Mouse (Mus musculus): ENCODE measurements at regions not wholly inside any gene's neighbourhood (a gene's known extent, or its start where the extent isn't known, plus 50 kb on each side); places are given as distances from the start of the nearest gene placed in this dataset.

GRCm38 (mm10) chr15:94067721-94068120 is 397.5 kb downstream of the Adamts20 start:
- intact Hi-C loops (cut with DNase I) = no loop called here

GRCm38 (mm10) chr15:94049638-94050273 is 415.5 kb downstream of the Adamts20 start:
- intact Hi-C loops (cut with DNase I) = no loop called here

GRCm38 (mm10) chr15:94046186-94046585 is 419.0 kb downstream of the Adamts20 start:
- intact Hi-C loops (cut with DNase I) = no loop called here

GRCm38 (mm10) chr15:94045131-94045756 is 420.0 kb downstream of the Adamts20 start:
- intact Hi-C loops (cut with DNase I) = no loop called here

GRCm38 (mm10) chr15:94032957-94033356 is 432.3 kb downstream of the Adamts20 start:
- intact Hi-C loops (cut with DNase I) = no loop called here

GRCm38 (mm10) chr15:94025996-94026696 is 430.5 kb upstream of the Prickle1 start:
- intact Hi-C loops (cut with DNase I) = no loop called here

GRCm38 (mm10) chr15:94025239-94025971 is 429.7 kb upstream of the Prickle1 start:
- intact Hi-C loops (cut with DNase I) = no loop called here

GRCm38 (mm10) chr15:94024806-94025205 is 429.1 kb upstream of the Prickle1 start:
- intact Hi-C loops (cut with DNase I) = no loop called here

- intact Hi-C loops (cut with DNase I) = no loop called here
Measured at GRCm38 (mm10) chr15:94024126-94024730, 428.5 kb upstream of the Prickle1 start.

GRCm38 (mm10) chr15:94023501-94023900 is 427.8 kb upstream of the Prickle1 start:
- intact Hi-C loops (cut with DNase I) = no loop called here

- intact Hi-C loops (cut with DNase I) = no loop called here
Measured at GRCm38 (mm10) chr15:94017814-94018213, 422.1 kb upstream of the Prickle1 start.

- intact Hi-C loops (cut with DNase I) = no loop called here
Measured at GRCm38 (mm10) chr15:94011499-94011898, 415.8 kb upstream of the Prickle1 start.

- intact Hi-C loops (cut with DNase I) = no loop called here
Measured at GRCm38 (mm10) chr15:94006082-94006481, 410.4 kb upstream of the Prickle1 start.

- intact Hi-C loops (cut with DNase I) = no loop called here
Measured at GRCm38 (mm10) chr15:94004911-94005310, 409.2 kb upstream of the Prickle1 start.

GRCm38 (mm10) chr15:94003145-94003544 is 407.5 kb upstream of the Prickle1 start:
- intact Hi-C loops (cut with DNase I) = no loop called here

- intact Hi-C loops (cut with DNase I) = no loop called here
Measured at GRCm38 (mm10) chr15:93994542-93994941, 398.9 kb upstream of the Prickle1 start.

GRCm38 (mm10) chr15:93990139-93990538 is 394.4 kb upstream of the Prickle1 start:
- intact Hi-C loops (cut with DNase I) = no loop called here

- intact Hi-C loops (cut with DNase I) = no loop called here
Measured at GRCm38 (mm10) chr15:93988367-93988766, 392.7 kb upstream of the Prickle1 start.

- intact Hi-C loops (cut with DNase I) = no loop called here
Measured at GRCm38 (mm10) chr15:93986631-93987429, 391.1 kb upstream of the Prickle1 start.

- intact Hi-C loops (cut with DNase I) = no loop called here
Measured at GRCm38 (mm10) chr15:93982091-93982490, 386.4 kb upstream of the Prickle1 start.

- intact Hi-C loops (cut with DNase I) = no loop called here
Measured at GRCm38 (mm10) chr15:93977494-93977893, 381.8 kb upstream of the Prickle1 start.
